Mouse (Mus musculus): ENCODE data around the gene St6galnac3. TPM values are rescaled to one million over a fixed set of nuclear protein-coding genes. Genes with fewer than 3 reads are reported as not detected.
"Not testable (repeated sequence)": the region's sequence is repeated elsewhere in the genome, so short reads cannot be mapped to it uniquely, and the experiment has no call there.

The St6galnac3 gene
- polyA plus RNA-seq, 1 experiment from 2014 or later: 41.4 TPM

- H3K27me3 ChIP-seq (ENCODE audit: control insufficient read depth, insufficient read depth, low read length): no peaks in the 10 kb centered on the region
- no peak overlapping the region for H3K4me2 ChIP-seq (ENCODE audit: low read depth)
- no peaks in the 10 kb centered on the region for H3K36me3 ChIP-seq (ENCODE audit: control insufficient read depth, insufficient read depth, low read length)
- no peaks in the 10 kb centered on the region for H3K9me3 ChIP-seq (ENCODE audit: control insufficient read depth, low read length)
- 90% methylated on average over 2 of the region's 2 CpGs for WGBS
- ATAC-seq (ENCODE audit: insufficient read depth, low FRiP score, low TSS enrichment) (no peak; the same call in 1 of the 2 replicates), DNase-seq (ENCODE audit: low spot score) (no peak)
- no peak overlapping the region for H3K4me3 ChIP-seq (ENCODE audit: low read depth, low read length)
- no peaks in the 10 kb centered on the region for H3K4me1 ChIP-seq (ENCODE audit: control insufficient read depth, insufficient read depth, low read length)
- no peak overlapping the region for H3K27ac ChIP-seq (ENCODE audit: low read depth, low read length)
- no peak overlapping the region for H3K9ac ChIP-seq (ENCODE audit: low read length)
Observed at GRCm38 (mm10) chr3:153756500-153756996, 31.6 kb upstream of the St6galnac3 start.

GRCm38 (mm10) chr3:153755785-153756326, 30.9 kb upstream of the St6galnac3 start:
- not testable (repeated sequence) for H3K4me3 ChIP-seq (ENCODE audit: low read depth, low read length); H3K36me3 ChIP-seq (ENCODE audit: control insufficient read depth, insufficient read depth, low read length); H3K4me2 ChIP-seq (ENCODE audit: low read depth); ATAC-seq (ENCODE audit: insufficient read depth, low FRiP score, low TSS enrichment); DNase-seq (ENCODE audit: low spot score); H3K27ac ChIP-seq (ENCODE audit: low read depth, low read length); H3K4me1 ChIP-seq (ENCODE audit: control insufficient read depth, insufficient read depth, low read length); H3K9me3 ChIP-seq (ENCODE audit: control insufficient read depth, low read length); H3K9ac ChIP-seq (ENCODE audit: low read length); H3K27me3 ChIP-seq (ENCODE audit: control insufficient read depth, insufficient read depth, low read length)
- WGBS: 78% methylated on average over 14 of the region's 14 CpGs

GRCm38 (mm10) chr3:153751435-153751834, 26.5 kb upstream of the St6galnac3 start:
- no peak overlapping the region for H3K4me3 ChIP-seq (ENCODE audit: low read depth, low read length)
- no peak overlapping the region for H3K4me2 ChIP-seq (ENCODE audit: low read depth)
- H3K27ac ChIP-seq (ENCODE audit: low read depth, low read length): no peak overlapping the region
- no peak for DNase-seq (ENCODE audit: low spot score)
- no peaks in the 10 kb centered on the region for H3K27me3 ChIP-seq (ENCODE audit: control insufficient read depth, insufficient read depth, low read length)
- H3K4me1 ChIP-seq (ENCODE audit: control insufficient read depth, insufficient read depth, low read length): no peaks in the 10 kb centered on the region
- no peak overlapping the region for H3K9ac ChIP-seq (ENCODE audit: low read length)
- ATAC-seq (ENCODE audit: insufficient read depth, low FRiP score, low TSS enrichment): no peak
- no peaks in the 10 kb centered on the region for H3K36me3 ChIP-seq (ENCODE audit: control insufficient read depth, insufficient read depth, low read length)
- H3K9me3 ChIP-seq (ENCODE audit: control insufficient read depth, low read length): no peaks in the 10 kb centered on the region
- WGBS: 55% methylated on average over 1 of the region's 1 CpGs

- 86% methylated on average over 6 of the region's 6 CpGs for WGBS
- no peak overlapping the region for H3K27ac ChIP-seq (ENCODE audit: low read depth, low read length)
- no peaks in the 10 kb centered on the region for H3K9me3 ChIP-seq (ENCODE audit: control insufficient read depth, low read length)
Observed at GRCm38 (mm10) chr3:153749359-153749758, 24.4 kb upstream of the St6galnac3 start.

GRCm38 (mm10) chr3:153748293-153748692, 23.3 kb upstream of the St6galnac3 start:
- WGBS: 88% methylated on average over 3 of the region's 3 CpGs
- Histone ChIP-seq H3K36me3 (ENCODE audit: control insufficient read depth, insufficient read depth, low read length) (no peaks in the 10 kb centered on the region), H3K9me3 (ENCODE audit: control insufficient read depth, low read length) (no peaks in the 10 kb centered on the region), H3K4me2 (ENCODE audit: low read depth) (no peak overlapping the region), H3K27ac (ENCODE audit: low read depth, low read length) (no peak overlapping the region), H3K9ac (ENCODE audit: low read length) (no peak overlapping the region), H3K4me1 (ENCODE audit: control insufficient read depth, insufficient read depth, low read length) (no peaks in the 10 kb centered on the region), H3K4me3 (ENCODE audit: low read depth, low read length) (no peak overlapping the region), H3K27me3 (ENCODE audit: control insufficient read depth, insufficient read depth, low read length) (no peaks in the 10 kb centered on the region)
- DNase-seq (ENCODE audit: low spot score) (no peak), ATAC-seq (ENCODE audit: insufficient read depth, low FRiP score, low TSS enrichment) (no peak)

More at GRCm38 (mm10) chr3:153749359-153749758, 24.4 kb upstream of the St6galnac3 start:
- no peak for DNase-seq (ENCODE audit: low spot score)
- H3K4me1 ChIP-seq (ENCODE audit: control insufficient read depth, insufficient read depth, low read length): no peaks in the 10 kb centered on the region
- H3K9ac ChIP-seq (ENCODE audit: low read length): no peak overlapping the region
- H3K4me2 ChIP-seq (ENCODE audit: low read depth): no peak overlapping the region
- H3K36me3 ChIP-seq (ENCODE audit: control insufficient read depth, insufficient read depth, low read length): no peaks in the 10 kb centered on the region
- no peak overlapping the region for H3K4me3 ChIP-seq (ENCODE audit: low read depth, low read length)
- no peak for ATAC-seq (ENCODE audit: insufficient read depth, low FRiP score, low TSS enrichment)
- H3K27me3 ChIP-seq (ENCODE audit: control insufficient read depth, insufficient read depth, low read length): no peaks in the 10 kb centered on the region

- Histone ChIP-seq H3K36me3 (ENCODE audit: control insufficient read depth, insufficient read depth, low read length) (no peaks in the 10 kb centered on the region), H3K9ac (ENCODE audit: low read length) (no peak overlapping the region), H3K4me1 (ENCODE audit: control insufficient read depth, insufficient read depth, low read length) (no peaks in the 10 kb centered on the region), H3K27ac (ENCODE audit: low read depth, low read length) (no peak overlapping the region), H3K27me3 (ENCODE audit: control insufficient read depth, insufficient read depth, low read length) (no peaks in the 10 kb centered on the region), H3K4me2 (ENCODE audit: low read depth) (no peak overlapping the region), H3K4me3 (ENCODE audit: low read depth, low read length) (no peak overlapping the region), H3K9me3 (ENCODE audit: control insufficient read depth, low read length) (no peaks in the 10 kb centered on the region)
- WGBS: 79% methylated on average over 3 of the region's 3 CpGs
- DNase-seq (ENCODE audit: low spot score) (no peak), ATAC-seq (ENCODE audit: insufficient read depth, low FRiP score, low TSS enrichment) (no peak)
Observed at GRCm38 (mm10) chr3:153745099-153745498, 20.1 kb upstream of the St6galnac3 start.

GRCm38 (mm10) chr3:153744447-153744846, 19.5 kb upstream of the St6galnac3 start:
- Histone ChIP-seq H3K27me3 (ENCODE audit: control insufficient read depth, insufficient read depth, low read length) (no peaks in the 10 kb centered on the region), H3K4me1 (ENCODE audit: control insufficient read depth, insufficient read depth, low read length) (no peaks in the 10 kb centered on the region), H3K4me3 (ENCODE audit: low read depth, low read length) (no peak overlapping the region), H3K4me2 (ENCODE audit: low read depth) (no peak overlapping the region), H3K27ac (ENCODE audit: low read depth, low read length) (no peak overlapping the region), H3K36me3 (ENCODE audit: control insufficient read depth, insufficient read depth, low read length) (no peaks in the 10 kb centered on the region), H3K9ac (ENCODE audit: low read length) (no peak overlapping the region), H3K9me3 (ENCODE audit: control insufficient read depth, low read length) (no peaks in the 10 kb centered on the region)
- ATAC-seq (ENCODE audit: insufficient read depth, low FRiP score, low TSS enrichment) (no peak), DNase-seq (ENCODE audit: low spot score) (no peak)
- WGBS: 91% methylated on average over 6 of the region's 6 CpGs

GRCm38 (mm10) chr3:153741800-153742199, 16.8 kb upstream of the St6galnac3 start:
- Histone ChIP-seq H3K4me3 (ENCODE audit: low read depth, low read length) (no peak overlapping the region), H3K27me3 (ENCODE audit: control insufficient read depth, insufficient read depth, low read length) (no peaks in the 10 kb centered on the region), H3K27ac (ENCODE audit: low read depth, low read length) (no peak overlapping the region), H3K9me3 (ENCODE audit: control insufficient read depth, low read length) (no peaks in the 10 kb centered on the region), H3K4me2 (ENCODE audit: low read depth) (no peak overlapping the region), H3K4me1 (ENCODE audit: control insufficient read depth, insufficient read depth, low read length) (0 out of 2 replicates have a peak, but pooled peaks cover 3% of the 10 kb centered on the region), H3K36me3 (ENCODE audit: control insufficient read depth, insufficient read depth, low read length) (no peaks in the 10 kb centered on the region), H3K9ac (ENCODE audit: low read length) (no peak overlapping the region)
- 87% methylated on average over 7 of the region's 7 CpGs for WGBS
- ATAC-seq (ENCODE audit: insufficient read depth, low FRiP score, low TSS enrichment) (no peak), DNase-seq (ENCODE audit: low spot score) (no peak)

GRCm38 (mm10) chr3:153739351-153739750, 14.4 kb upstream of the St6galnac3 start:
- no peaks in the 10 kb centered on the region for H3K27me3 ChIP-seq (ENCODE audit: control insufficient read depth, insufficient read depth, low read length)
- no peaks in the 10 kb centered on the region for H3K36me3 ChIP-seq (ENCODE audit: control insufficient read depth, insufficient read depth, low read length)
- H3K4me2 ChIP-seq (ENCODE audit: low read depth): no peak overlapping the region
- H3K9ac ChIP-seq (ENCODE audit: low read length): no peak overlapping the region
- DNase-seq (ENCODE audit: low spot score) (no peak), ATAC-seq (ENCODE audit: insufficient read depth, low FRiP score, low TSS enrichment) (no peak)
- no peaks in the 10 kb centered on the region for H3K9me3 ChIP-seq (ENCODE audit: control insufficient read depth, low read length)
- peaks cover 15% of the 10 kb centered on the region; the same call in 1 of the 2 replicates for H3K4me1 ChIP-seq (ENCODE audit: control insufficient read depth, insufficient read depth, low read length)
- WGBS: 77% methylated on average over 8 of the region's 8 CpGs
- H3K27ac ChIP-seq (ENCODE audit: low read depth, low read length): no peak overlapping the region
- H3K4me3 ChIP-seq (ENCODE audit: low read depth, low read length): no peak overlapping the region
